Mouse (Mus musculus): ENCODE data around the gene Tnfsf11.

Tnfsf11 gene

DNA sequence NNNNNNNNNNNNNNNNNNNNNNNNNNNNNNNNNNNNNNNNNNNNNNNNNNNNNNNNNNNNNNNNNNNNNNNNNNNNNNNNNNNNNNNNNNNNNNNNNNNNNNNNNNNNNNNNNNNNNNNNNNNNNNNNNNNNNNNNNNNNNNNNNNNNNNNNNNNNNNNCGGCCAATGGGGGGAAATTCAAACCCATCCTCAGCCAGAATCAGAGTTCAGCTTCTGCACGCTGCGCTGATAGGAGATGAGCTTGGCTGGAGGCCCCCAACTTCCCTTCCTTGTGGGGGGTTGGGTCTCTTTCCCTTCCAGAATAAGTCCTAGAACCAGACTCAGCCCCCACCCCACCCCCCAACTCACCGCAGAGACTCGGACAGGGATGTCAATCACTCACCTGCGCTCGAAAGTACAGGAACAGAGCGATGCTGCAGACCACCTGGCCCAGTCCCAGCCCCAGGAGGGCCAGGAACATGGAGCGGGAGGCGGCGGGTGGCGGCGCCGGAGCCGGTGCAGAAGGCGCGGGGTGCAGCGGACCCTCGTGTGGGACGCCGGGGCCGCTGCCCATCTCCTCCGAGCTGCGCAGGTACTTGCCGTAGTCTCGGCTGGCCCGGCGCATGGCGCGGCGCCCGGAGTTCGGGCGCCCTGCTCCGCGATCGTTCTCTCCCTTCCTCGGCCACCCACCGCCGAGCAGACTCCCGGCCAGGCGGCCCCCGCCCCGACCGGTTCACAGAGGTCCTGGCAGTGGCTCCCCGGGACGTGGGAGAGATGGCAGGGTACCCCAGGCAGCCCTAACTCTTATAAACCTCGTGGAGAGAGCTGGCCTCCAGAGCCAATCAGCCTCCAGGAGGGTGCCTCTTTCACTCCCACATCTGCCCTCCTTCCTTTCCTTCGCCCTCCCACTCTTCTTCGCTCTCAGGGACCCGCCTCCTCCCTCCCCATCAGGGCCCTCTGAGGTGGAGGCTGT is at the start of gene Tnfsf11:
TSS of gene Tnfsf11 (minus strand) at position 758 of the 952 bp plus-strand sequence.
- peak; percentile 48 for DNase-seq (ENCODE audit: extremely low spot score, low spot score)

DNA sequence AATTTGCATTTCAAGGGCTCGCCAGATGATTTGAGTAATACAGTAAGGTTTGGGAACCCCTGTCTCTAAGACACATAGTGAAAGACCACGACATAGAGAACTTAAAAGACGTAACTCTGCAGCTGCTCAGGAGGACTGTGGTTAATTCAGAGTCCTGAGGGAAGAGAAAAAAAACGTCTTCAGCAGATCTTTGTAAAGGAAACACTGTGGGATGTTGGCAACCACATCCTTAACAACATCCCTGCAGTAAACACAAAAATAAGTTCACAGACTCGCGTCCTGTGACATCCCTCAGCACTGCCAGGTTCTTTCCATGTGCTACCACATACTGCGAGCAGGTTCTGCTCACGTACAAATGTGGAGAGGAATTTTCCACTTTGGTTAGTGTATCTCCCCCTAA is 48.9 kb upstream of the Tnfsf11 start:
- DNase-seq (ENCODE audit: extremely low spot score, low spot score), result no peak

DNA sequence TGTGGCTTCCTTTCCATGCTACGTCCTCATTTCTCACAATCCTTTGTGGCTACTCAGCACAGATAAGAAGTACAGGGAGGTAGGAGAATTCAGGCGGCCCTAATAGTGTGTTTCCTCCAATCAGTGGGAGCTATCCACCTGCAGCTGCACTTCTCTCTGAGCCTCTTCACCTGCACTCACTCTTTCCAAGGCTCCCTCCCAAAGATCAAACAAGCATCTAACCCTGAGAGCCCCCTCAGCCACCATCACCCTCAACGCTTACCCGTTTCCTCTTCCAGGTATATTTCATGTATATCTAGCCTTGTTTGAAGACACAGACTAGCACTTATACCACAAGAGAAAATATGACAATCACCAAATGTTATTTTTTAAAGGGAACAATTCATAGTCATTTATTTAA is 47.5 kb upstream of the Tnfsf11 start:
- DNase-seq (ENCODE audit: extremely low spot score, low spot score), result no peak

DNA sequence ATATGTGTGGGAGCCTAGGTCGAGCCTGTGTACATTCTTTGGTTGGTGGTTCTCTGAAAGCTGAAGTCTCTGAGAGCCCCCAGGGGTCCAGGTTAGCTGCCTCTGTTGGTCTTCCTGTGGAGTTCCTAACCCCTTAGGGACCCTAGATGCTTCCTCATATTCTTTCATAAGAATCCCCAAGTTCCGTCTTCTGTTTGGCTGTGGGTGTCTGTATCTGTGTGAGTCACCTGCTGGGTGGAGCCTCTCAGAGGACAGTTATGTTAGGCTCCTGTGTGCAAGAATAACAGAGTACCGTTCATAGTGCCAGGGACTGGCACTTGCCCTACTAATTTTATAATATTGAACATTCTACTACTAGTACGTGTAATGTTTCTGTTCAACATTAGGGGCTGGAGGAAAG is 45.0 kb upstream of the Tnfsf11 start:
- DNase-seq (ENCODE audit: extremely low spot score, low spot score), result no peak

DNA sequence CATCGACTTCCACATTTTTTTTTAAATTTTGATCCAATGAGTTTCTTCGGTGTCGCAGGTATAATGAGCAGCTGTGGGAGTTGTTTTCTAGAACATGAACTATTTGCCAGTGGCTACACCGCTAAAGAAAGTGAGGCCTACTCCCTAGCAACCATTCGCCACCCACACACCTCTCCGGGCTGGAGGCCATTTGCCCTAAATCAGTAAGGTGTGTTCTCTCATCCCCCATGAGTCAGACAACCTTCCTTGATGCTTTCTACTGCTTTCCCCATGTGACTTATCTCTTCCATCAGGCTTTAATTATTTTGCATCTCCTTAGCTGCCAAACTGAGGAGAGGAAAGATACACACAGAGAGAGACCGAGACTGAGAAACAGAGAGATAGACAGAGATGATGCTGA is 43.7 kb upstream of the Tnfsf11 start:
- DNase-seq (ENCODE audit: extremely low spot score, low spot score), result no peak

DNA sequence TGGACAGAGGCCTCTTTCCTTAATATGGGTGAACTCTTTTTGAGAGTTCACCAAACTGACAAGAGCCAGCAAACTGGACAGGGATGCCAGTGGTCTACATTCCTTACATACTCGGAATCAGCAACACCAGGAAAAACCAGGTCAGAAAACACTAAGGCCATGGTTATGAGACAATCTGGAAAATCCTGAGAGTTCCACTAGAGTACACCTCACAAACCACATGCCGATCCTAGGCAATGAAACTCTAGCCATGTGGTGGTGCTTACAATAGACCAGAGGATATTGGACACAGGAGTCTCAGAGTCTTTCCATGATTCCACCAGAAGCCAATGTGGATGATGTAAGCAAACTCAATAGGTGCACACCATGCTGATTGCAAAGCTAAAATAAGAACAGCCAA is 39.9 kb upstream of the Tnfsf11 start:
- no peak for DNase-seq (ENCODE audit: extremely low spot score, low spot score)

DNA sequence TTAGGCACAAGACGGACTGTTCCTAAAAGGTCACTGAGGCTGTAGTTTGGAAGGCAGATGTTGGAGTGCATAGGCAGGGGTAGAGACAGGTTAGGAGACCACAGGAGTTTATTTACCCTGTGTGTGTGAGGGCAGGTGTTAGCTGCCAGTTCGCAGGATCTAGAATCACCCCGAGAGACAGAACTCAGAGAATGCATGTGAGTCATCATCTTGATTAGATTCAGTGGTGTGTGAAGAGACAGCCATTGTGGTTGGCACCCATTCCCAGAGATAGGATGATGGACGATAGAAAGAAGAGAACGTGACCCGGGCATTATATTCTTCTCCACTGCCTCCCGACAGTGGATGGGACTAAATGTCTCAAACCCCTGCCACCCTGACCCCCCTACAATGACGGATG is 35.2 kb upstream of the Tnfsf11 start:
- no peak for DNase-seq (ENCODE audit: extremely low spot score, low spot score)

DNA sequence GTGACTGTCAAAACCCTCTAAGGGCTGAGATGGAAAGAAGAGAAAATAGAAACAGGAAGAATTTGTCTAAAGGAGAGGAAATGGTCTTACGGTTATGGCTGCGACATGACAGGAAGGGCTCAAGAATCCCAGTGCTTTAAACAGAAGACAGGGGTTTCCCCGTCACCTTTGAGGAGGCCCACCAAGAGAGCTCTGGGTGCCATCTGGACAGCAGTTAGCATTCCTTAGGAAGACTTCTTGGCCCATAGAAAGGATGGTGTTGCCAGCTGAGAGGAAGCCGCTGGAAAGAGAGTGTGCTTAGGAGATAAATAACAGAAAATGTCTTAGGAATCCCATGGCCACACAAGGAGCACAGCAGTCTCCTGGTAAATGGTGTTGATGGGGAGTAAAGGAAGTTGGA is 34.3 kb upstream of the Tnfsf11 start:
- no peak for DNase-seq (ENCODE audit: extremely low spot score, low spot score)

DNA sequence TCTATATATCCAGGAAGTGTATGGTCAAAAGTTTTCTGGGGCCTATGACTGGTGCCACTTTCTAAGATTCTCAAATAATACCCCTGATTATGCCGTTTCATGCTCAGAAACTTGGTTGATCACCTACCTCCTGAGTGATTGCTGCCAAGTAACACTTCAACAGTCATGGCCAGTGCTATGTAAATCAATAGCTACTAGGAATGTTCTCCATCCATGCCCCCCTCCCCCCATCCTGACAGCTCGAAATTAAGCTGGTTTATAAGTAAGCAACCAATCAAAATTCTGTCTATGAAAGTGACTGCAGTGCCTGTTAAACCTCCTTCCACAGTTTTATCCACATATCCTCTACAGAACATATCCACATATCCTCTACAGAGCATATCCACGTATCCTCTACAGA is 25.5 kb upstream of the Tnfsf11 start:
- no peak for DNase-seq (ENCODE audit: extremely low spot score, low spot score)

DNA sequence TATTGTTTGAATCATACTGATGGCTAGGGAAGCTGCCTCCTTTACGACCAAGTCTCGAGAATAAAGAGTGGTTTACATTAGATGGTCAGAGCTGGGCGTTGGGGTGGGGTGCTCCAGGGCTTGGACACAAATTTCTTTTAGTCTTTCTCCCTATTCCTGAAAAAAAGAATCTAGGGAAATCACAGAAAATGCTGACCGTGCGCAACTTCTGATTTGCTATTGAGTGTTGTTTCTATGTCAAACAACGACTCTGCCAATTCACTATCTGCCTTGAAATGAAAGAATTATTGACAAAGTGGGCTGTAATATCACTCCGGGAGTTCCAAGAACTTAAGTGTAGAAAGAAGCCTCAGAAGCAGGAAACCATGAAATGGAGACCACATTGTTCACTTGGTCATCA is 23.5 kb upstream of the Tnfsf11 start:
- DNase-seq (ENCODE audit: extremely low spot score, low spot score), result no peak

DNA sequence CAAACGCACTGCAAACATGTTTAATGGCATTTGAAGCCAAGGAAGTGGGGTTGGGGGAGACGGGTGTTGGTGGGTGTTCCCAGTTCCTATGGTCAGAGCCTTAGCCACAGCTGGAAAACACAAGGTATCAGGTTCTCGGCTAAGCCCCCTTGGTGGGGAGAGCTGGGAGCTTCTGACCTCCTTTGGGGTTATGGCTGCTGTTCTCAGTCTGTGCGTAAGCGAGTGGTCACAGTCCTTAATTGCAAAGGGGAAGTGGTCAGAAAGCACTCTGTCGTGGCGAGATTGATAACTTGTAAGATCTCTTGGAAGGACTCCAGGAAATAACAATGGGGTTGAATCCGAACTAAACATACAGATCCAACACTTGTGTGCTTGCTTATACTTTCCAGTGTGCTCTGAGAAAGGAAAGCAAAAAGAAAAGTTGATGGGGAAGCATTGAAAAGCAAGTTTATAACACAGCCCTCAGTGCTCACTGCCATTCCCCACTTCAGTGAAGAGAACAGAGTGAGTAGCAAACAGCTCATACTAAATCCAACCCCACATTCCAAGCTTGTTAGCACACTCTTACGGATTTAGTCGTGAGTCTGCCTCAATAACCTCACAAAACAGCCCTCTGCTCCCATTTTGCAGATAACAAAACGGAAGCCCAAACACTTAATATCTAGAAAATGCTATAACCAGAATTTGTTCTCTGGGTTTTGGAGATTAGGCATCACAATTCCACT is 22.9 kb upstream of the Tnfsf11 start:
- DNase-seq (ENCODE audit: extremely low spot score, low spot score), result no peak

DNA sequence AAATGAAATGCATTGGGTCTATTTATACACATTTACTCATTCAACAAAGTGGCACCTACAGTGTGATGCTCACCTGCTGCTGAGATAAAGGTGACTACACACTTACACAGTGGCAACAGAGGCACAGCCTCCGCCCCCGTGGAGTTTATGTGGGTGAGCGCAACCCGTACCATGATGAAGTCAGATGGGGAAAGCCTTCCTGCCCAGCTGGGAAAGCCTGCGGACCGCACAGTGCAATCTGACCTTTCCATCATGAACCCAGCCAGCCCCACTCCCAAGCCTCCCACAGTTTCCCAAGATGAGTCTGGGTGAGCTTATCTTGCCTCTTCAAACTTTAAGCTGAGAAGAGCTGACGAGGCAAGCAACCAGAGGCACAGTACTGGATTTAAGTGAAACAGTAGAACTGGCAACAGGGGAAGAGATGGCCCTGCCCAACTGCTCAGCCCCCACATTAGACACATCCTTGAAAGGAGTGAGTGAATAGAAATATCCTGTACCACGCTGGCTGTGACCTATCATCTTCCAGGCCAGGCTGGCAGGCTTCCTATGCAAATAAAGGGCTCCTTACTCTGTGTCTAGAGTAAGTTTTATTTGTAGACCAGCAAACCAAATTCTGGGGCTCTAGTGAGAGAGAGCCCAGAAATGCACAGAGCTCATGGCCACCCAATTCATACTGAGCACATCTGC is 22.1 kb upstream of the Tnfsf11 start:
- DNase-seq (ENCODE audit: extremely low spot score, low spot score), result no peak

DNA sequence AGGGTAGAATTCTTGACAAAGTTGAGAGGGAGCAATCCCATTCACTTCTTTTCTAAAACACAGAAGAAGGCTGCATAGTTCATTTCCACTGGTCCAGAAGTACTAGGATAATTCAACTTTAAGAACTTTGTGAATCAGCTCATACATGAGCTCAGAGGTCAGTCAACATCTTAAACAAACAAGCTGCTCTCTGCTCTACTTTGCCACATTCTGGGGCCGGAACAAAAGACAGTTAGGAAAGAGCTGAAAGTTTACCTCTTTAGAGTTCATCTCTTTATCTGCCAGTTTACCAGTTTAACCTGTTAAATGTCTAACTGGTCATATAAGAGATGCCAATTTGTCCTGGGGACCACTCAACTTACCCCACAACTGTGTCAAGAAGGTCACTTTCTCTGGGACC is 15.5 kb upstream of the Tnfsf11 start:
- DNase-seq (ENCODE audit: extremely low spot score, low spot score), result no peak

DNA sequence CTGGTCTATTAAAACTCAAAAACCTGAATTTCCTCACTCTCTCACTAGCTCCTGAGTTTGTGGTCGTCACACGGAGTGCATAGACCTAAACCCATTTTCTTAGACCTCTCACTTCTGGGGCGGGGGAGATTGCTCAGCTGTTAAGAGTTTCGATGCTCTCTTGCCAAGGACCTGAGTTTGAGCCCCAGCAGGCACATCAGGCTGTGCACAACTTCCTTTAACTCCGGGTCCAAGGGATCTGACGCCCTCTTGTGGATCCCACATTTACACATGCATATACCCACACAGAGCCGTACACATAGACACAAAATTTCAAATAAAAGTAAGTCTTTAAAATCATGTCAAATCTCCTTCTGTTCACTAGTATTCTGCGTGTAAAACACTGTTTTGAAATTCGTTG is 15.1 kb upstream of the Tnfsf11 start:
- no peak for DNase-seq (ENCODE audit: extremely low spot score, low spot score)

DNA sequence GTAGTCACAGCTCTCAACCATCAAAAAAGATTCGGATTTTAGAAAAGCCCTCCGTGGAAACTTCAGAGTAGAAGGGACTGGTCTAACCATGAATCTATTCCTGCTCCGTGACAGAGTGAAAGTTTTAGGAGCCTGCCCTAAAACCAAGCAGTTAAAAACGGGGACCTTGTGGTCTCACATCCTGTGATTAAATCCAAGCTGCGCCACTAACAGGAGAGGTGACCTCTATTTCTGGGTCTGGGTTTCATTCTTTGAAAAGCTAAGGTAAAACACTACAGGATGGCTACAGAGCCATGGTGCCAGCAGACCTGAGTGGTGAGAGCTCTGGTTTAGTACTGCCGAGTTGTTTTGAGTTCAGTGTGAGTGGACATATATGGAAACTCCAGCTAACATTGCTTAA is 12.4 kb upstream of the Tnfsf11 start:
- DNase-seq (ENCODE audit: extremely low spot score, low spot score), result no peak

DNA sequence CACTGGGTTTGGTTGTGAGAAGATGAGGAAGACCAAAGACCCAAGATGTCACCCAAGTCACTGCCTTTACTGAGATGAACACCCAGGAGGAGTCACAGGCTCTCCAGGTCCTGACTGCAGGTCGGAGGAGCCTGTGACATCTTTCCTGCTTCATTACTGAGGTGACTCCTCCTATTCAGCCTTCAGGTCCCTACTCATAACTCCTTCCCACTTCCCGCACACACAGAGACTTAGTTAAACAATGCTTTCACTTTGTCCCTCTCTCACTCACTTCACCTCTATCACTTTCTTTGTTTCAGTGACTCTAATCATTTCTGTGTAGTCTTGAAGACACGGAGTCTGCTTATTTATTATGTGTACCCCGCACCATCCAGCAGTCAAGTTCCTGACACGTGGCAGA is 11.7 kb upstream of the Tnfsf11 start:
- no peak for DNase-seq (ENCODE audit: extremely low spot score, low spot score)

DNA sequence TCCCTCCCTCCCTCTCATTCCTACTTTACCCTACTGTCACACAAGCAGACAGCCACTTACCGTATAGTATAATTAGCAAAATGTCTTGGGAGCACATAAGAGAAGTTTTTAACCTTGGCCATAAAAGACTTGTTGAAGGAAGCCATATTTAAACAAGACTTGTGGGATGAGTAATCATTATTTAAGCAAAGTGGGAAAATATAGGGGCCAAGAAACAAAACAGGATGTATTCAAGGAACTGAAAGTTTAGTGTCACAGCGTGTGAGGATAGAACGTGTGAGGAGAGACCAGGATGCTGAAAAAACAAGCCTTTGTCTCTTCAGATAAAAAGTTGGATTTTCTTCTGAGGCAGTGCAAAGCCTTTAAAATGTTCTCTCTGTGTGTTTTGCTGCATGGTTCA is 11.2 kb upstream of the Tnfsf11 start:
- DNase-seq (ENCODE audit: extremely low spot score, low spot score), result no peak

DNA sequence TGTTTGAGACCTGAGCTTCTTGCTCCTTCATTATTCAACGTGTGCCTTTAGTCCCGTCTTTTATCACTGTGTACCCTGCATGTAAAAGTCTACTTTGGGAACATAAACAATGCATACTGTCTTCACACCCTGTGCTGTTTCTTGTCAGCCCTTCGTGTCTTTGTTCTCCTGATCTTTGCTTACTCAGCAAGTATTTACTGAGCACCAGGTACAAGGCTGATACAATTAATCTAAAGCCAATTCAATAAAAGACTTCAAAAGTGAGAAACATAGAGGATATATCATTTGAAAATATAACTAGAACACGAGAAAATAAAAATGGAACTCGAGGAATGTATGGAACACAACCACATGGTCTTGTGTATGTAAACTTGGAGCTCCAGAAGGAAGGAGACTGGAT is 9.8 kb upstream of the Tnfsf11 start:
- DNase-seq (ENCODE audit: extremely low spot score, low spot score), result no peak

DNA sequence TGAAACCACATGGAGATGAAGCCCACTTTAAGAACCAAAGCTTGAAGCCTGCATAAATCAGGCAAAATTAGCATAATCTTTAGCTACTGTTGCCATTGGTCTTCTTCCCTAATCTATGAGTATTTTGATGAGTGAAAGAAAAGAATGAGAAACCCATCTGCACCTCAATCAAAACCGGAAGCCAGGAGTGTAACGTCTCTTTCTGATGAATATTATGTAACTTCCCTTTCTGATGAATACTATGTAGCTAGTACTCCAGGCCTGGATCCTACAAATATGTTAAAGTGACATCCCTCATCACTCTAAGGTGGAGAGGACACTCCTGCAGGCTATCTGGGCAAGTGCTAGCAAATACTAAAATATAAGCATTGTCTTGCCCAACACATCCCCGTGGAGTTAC is 6.9 kb downstream of the Tnfsf11 start:
- no peak for DNase-seq (ENCODE audit: extremely low spot score, low spot score)

DNA sequence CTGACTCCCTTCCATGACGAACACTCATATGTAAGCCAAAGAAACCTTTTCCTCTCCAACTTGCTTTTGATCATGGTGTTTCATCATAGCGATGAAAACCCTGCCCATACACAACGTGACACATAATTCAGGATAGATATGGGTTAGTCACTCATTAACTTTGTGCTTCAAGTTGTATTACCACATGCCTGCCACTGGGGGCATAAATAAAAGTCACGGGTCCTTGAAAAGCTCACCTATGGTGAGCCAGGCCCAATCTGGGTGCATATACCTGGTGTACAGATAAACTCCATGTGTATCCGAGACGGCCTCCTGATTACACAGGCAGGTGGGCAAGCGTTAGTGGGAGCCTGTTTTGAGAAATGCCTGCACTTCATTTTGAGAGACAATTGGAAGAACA is 15.2 kb downstream of the Tnfsf11 start:
- DNase-seq (ENCODE audit: extremely low spot score, low spot score), result no peak

DNA sequence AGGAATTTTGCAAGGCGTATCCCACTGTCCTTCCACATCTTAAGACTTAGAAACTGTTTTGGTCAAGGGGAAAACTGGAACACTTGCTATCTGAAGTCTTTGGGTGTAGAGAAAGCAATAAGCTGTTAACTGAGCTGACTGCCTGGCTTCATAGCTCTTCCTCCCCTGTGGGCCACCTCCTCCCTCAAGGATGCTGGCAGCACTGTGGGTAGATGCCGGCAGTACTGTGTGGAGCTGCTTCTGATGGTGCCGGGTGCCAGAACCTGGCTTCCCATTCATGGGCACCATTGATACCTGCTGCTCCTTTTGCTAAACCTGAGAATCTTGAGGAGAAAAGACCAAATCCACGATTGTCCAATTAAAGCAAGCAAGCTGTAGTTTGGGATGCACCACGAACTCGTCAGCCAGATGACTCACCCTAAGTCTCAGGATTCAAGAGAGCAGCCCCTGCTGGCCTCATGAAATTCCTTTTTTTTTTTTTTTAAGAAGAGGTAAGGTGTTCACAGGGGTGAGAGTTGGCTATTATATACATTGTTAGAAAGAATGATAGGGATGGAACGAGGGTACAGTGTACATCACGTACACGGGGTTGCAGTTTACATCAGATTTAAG is 17.8 kb downstream of the Tnfsf11 start:
- no peak for DNase-seq (ENCODE audit: extremely low spot score, low spot score)

DNA sequence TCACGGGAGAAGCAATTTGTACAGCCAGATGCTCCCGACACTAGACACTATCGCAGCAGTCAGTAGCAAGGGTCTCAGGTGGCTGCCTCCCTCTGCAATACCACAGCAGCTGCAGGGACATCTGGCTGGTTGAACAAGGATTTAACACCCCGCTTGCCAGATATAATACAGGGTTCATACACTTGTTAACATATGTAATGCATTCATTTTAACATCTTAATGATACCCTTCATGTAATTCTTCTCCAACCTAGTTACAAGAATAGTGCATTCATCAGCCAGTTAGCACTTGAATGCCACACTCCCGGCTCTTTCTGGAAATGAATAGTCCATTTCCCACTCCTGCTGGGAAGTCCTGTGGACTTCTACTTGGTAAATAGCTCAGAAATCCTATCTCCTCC is 18.9 kb downstream of the Tnfsf11 start:
- no peak for DNase-seq (ENCODE audit: extremely low spot score, low spot score)
